Mouse (Mus musculus): ENCODE data around the gene Ankmy1. TPM values are rescaled to one million over a fixed set of nuclear protein-coding genes. Genes with fewer than 3 reads are reported as not detected.

Ankmy1 gene
- total RNA-seq, 2 experiments from 2014 or later, result 0.42 TPM; not detected in 1

GRCm38 (mm10) chr1:92837931-92838833 is 64.5 kb downstream of the Ankmy1 start:
- no peak for ATAC-seq (replicated peaks; ENCODE audit: low FRiP score, low TSS enrichment, poor library complexity, severe bottlenecking)

DNA sequence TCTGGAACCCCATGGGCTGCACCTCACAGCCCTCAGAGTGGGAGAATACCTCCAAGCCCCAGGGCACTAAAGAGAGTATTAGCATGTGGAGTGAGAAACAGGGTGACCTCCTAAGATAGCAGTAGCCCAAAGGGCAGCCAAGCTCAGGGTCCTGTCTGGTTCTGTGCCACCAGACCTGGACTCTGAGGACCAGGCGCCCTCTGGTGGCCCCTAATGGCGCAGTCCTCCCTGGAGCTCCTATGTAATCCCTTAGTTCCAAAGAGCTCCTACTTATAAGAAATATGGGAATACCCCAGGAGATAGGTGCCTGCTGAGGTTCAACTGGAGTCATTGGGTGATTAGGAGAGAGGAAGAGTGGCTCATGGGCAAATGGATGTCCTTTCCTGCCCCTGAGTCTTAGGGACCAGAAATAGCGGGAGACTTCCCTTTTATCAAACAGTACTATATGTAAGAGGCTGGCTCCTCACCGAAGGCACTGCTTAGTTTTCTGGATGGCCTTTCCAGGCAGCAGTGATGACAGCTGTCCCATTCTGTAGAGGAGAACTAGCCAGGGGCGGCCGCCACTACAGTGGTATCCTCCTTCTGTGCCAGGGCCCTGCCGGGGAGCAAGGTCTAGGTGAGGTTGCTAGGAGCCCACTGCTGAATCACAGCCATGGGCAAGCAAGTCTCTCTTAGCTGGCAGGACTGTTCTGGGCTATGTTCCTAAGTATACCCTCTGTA is 68.6 kb downstream of the Ankmy1 start:
- ATAC-seq (replicated peaks; ENCODE audit: low FRiP score, low TSS enrichment, poor library complexity, severe bottlenecking), result peak; percentile 62

DNA sequence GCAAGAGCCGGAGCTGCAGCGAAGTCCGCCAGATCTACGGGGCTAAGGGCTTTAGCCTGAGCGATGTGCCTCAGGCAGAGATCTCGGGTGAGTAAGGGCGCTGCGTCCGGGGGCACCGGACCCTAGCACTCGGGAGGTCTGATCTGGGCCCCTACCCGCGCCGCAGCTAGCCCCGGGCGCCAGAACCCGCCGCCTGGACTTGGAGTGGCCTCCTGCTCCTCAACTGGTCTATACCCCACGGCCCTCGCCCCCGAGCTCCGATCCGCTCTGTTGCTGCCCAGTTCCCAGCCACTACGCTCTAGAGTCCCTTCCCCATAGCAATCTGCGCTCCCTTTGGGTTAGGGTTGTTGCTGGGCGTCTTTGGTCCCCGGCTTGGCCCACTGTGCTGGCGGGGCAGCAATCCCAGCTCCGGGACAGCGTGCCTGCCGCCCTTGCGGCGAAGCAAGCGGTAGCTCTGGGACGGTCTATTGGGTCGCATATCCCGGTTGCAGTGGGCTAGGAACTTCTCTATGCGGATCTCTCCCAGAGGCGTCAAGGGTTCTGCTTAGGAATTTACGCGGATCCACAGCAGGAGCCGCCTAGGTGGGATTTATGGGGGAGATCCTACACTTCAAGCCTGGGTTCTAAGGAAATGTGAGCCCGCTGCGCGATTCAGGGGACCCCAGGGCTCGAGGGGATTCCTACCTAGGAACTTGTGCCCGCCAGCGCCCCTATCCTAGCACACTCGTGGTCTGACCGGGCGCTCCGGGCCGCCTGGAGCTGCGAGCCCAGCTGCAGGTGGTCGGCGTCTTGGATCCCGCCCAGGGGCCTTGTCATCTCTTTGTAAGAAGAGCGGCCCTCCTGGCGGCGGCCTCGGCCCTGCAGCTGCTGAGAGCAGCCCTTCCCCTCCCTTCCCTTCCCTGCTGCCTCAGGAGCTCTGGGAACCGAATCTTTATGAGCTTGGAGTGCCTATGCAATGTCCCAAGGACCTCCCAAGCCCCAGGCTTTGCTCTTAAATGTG is 70.4 kb downstream of the Ankmy1 start:
- no peak for ATAC-seq (replicated peaks; ENCODE audit: low FRiP score, low TSS enrichment, poor library complexity, severe bottlenecking)

GRCm38 (mm10) chr1:92831188-92832001 is 71.3 kb downstream of the Ankmy1 start, which contains the start of gene Gpc1:
TSS of gene Gpc1 (plus strand) at chr1:92831645.
- ATAC-seq (replicated peaks; ENCODE audit: low FRiP score, low TSS enrichment, poor library complexity, severe bottlenecking), result no peak

DNA sequence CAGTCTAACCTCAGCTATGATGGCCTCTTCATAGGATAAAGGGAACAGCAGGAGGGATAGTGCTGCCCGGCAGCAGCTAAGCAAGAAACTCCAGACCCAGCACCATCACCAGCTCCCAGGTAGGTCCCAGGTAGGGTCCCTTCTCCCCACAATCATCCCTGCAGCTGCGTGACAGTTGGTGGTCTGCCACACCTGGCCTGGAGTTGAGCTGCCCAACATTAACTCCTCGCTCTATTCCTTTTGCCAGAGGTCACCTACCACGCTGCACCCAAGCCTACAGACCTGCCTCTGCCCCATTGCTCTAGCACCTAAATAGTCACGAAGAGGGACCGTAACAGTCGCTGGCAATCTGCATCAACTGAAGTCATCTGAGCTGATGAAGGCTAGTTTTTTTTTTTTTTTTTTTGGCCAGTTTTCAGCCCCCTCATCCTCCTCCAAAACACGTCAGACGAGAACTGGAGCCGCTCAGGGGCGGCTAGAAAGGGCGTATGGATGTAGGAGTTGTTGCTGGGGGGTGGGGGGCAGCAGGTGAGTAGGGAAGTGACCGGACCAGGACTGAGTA is 72.0 kb downstream of the Ankmy1 start:
- no peak for ATAC-seq (replicated peaks; ENCODE audit: low FRiP score, low TSS enrichment, poor library complexity, severe bottlenecking)

GRCm38 (mm10) chr1:92815756-92816294 is 86.9 kb downstream of the Ankmy1 start:
- no peak for ATAC-seq (replicated peaks; ENCODE audit: low FRiP score, low TSS enrichment, poor library complexity, severe bottlenecking)

GRCm38 (mm10) chr1:92815100-92815499 is 87.6 kb downstream of the Ankmy1 start:
- no peak for ATAC-seq (replicated peaks; ENCODE audit: low FRiP score, low TSS enrichment, poor library complexity, severe bottlenecking)

DNA sequence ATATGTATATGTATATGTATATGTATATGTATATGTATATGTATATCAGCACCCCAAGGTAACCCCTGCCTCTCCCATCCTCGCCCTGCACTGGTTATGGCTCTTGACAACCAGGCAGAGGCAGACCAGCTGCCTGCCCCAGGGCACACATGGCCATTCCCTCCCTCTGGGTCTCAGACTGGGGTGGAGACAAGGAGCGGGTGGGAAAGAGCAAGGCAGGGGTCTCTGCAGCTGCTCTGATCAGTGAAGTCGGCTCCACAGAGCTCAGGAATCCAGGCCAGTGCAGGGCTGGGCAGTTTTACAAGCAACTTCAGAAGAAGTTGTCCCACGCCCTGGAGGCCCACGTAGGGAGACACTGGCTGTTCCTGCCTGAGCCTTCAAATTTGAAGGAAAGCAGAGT is 88.4 kb downstream of the Ankmy1 start:
- ATAC-seq (replicated peaks; ENCODE audit: low FRiP score, low TSS enrichment, poor library complexity, severe bottlenecking), result no peak

Other genes starting within 250 kb of the Ankmy1 start
- gene Gpc1, start 71.3 kb downstream of the Ankmy1 start, total RNA-seq (2014; fragmentation: Nextera tagmentation), result 1.2 and 2.9 TPM in 2 replicates
- 0.65 and 0.80 TPM in 2 replicates for gene Gpc1, start 71.3 kb downstream of the Ankmy1 start, total RNA-seq (2017)
- 8.8 and 11.6 TPM in 2 replicates for gene Dusp28, start 4.1 kb upstream of the Ankmy1 start, total RNA-seq (2014; fragmentation: Nextera tagmentation)
- 2.3 and 3.6 TPM in 2 replicates for gene Dusp28, start 4.1 kb upstream of the Ankmy1 start, total RNA-seq (2017)
- gene Rnpepl1, start 7.9 kb upstream of the Ankmy1 start, total RNA-seq (2014; fragmentation: Nextera tagmentation), result 70.8 and 72.9 TPM in 2 replicates
- gene Rnpepl1, start 7.9 kb upstream of the Ankmy1 start, total RNA-seq (2017), result 11.2 and 16.8 TPM in 2 replicates
- 13.2 and 19.5 TPM in 2 replicates for gene Capn10, start 31.5 kb upstream of the Ankmy1 start, total RNA-seq (2014; fragmentation: Nextera tagmentation)
- gene Capn10, start 31.5 kb upstream of the Ankmy1 start, total RNA-seq (2017), result 8.5 and 11.4 TPM in 2 replicates
- gene Gpr35, start 48.0 kb upstream of the Ankmy1 start, total RNA-seq (2014; fragmentation: Nextera tagmentation), result 0.30 TPM in 1 of 2 replicates, not detected in the other
- 0.94 TPM in 1 of 2 replicates, not detected in the other for gene Gpr35, start 48.0 kb upstream of the Ankmy1 start, total RNA-seq (2017)
- gene Aqp12, start 103.4 kb upstream of the Ankmy1 start, total RNA-seq (2014; fragmentation: Nextera tagmentation), result not detected in 2 replicates
- not detected in 2 replicates for gene Aqp12, start 103.4 kb upstream of the Ankmy1 start, total RNA-seq (2017)
- gene Kif1a, start 199.0 kb upstream of the Ankmy1 start, total RNA-seq (2014; fragmentation: Nextera tagmentation), result not detected in 2 replicates
- not detected in 2 replicates for gene Kif1a, start 199.0 kb upstream of the Ankmy1 start, total RNA-seq (2017)
- gene Agxt, start 232.3 kb upstream of the Ankmy1 start, total RNA-seq (2014; fragmentation: Nextera tagmentation), result not detected in 2 replicates
- gene Agxt, start 232.3 kb upstream of the Ankmy1 start, total RNA-seq (2017), result not detected in 2 replicates